Mouse (Mus musculus): ENCODE measurements at regions not wholly inside any gene's neighbourhood (a gene's known extent, or its start where the extent isn't known, plus 50 kb on each side); places are given as distances from the start of the nearest gene placed in this dataset.

DNA sequence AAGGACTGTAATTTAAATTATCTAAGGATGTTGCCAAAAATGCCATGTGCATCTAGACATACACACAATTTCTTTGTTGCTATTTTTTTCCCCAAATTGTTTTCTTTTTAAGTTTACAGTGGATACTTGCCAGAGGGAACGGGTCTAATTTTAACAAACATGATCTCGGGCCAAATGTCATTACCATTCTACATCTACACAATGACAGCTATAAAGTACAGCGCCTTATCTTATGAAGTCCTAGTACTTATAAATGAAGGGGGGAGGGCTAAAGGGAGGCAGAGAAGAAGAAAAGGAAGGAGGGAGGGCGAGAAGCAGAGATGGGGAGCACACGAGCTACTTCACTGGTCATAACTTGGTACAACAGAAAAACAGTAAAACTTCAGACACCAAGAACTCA, 89.4 kb upstream of the Paip1 start:
- Histone ChIP-seq H3K4me2 (ENCODE audit: low read length) (no peak overlapping the region), H3K4me3 (ENCODE audit: low read depth, low read length) (no peak overlapping the region), H3K27me3 (replicated peaks; ENCODE audit: control insufficient read depth, insufficient read depth, low read length) (no peaks in the 10 kb centered on the region), H3K36me3 (ENCODE audit: control insufficient read depth, insufficient read depth, low read length) (peaks cover 31% of the 10 kb centered on the region), H3K27ac (ENCODE audit: low read depth) (no peak overlapping the region), H3K9ac (ENCODE audit: low read length) (no peak overlapping the region), H3K4me1 (replicated peaks; ENCODE audit: control insufficient read depth, insufficient read depth, low read length) (no peaks in the 10 kb centered on the region), H3K9me3 (ENCODE audit: control insufficient read depth, low read length) (no peaks in the 10 kb centered on the region)
- 73% methylated on average over 5 of the region's 5 CpGs for WGBS
- no peak for DNase-seq (ENCODE audit: low spot score)
- ATAC-seq (replicated peaks; ENCODE audit: low FRiP score, low TSS enrichment, low read depth) = no peak

DNA sequence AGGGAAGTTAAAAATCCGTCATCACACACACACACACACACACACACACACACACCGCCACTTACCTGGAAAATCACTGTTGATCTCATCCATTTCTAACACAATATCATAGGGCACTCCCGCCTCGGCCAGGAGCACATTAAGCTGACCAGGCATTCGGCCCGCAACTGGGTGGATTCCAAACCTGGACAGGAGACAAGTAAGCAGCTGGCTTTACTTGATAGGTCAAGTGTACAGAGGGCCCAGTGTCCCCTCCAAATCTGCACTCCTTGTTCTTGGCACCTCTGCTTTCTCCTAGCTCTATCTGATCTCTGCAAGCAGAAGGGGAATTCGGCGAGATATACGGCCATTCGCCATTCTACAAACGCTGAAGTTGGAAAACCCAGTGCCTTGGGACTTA, 88.6 kb upstream of the Paip1 start:
- Histone ChIP-seq H3K27me3 (replicated peaks; ENCODE audit: control insufficient read depth, insufficient read depth, low read length) (no peaks in the 10 kb centered on the region), H3K27ac (ENCODE audit: low read depth) (no peak overlapping the region), H3K36me3 (ENCODE audit: control insufficient read depth, insufficient read depth, low read length) (peaks cover 31% of the 10 kb centered on the region), H3K4me2 (ENCODE audit: low read length) (no peak overlapping the region), H3K4me1 (replicated peaks; ENCODE audit: control insufficient read depth, insufficient read depth, low read length) (no peaks in the 10 kb centered on the region), H3K4me3 (ENCODE audit: low read depth, low read length) (no peak overlapping the region), H3K9me3 (ENCODE audit: control insufficient read depth, low read length) (no peaks in the 10 kb centered on the region), H3K9ac (ENCODE audit: low read length) (no peak overlapping the region)
- no peak for ATAC-seq (replicated peaks; ENCODE audit: low FRiP score, low TSS enrichment, low read depth)
- no peak for DNase-seq (ENCODE audit: low spot score)
- WGBS = 94% methylated on average over 11 of the region's 11 CpGs

DNA sequence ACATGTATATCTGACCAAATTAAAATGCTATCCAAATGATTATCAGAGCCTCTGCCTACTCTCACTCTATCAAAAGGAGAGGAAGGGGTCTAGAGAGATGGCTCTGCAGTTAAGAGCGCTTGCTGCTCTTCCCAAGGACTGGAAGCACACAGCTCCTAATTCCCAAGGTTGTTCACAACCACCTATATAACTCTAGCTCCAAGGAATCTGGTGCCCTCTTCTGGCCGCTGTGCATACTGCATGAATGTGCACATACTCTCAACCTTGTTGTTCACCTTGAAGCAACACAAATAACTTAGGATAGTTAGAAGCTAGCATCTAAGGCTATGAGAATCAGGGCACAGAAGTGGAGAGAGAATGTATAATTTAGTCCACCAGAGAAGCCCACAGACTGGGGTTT, 86.6 kb upstream of the Paip1 start:
- ATAC-seq (replicated peaks; ENCODE audit: low FRiP score, low TSS enrichment, low read depth) (no peak), DNase-seq (ENCODE audit: low spot score) (peak; percentile 79)
- H3K27ac ChIP-seq (ENCODE audit: low read depth) = no peak overlapping the region
- H3K9ac ChIP-seq (ENCODE audit: low read length) = no peak overlapping the region
- H3K36me3 ChIP-seq (ENCODE audit: control insufficient read depth, insufficient read depth, low read length) = peaks cover 14% of the 10 kb centered on the region
- 35% methylated on average over 2 of the region's 2 CpGs for WGBS
- H3K4me1 ChIP-seq (replicated peaks; ENCODE audit: control insufficient read depth, insufficient read depth, low read length) = no peaks in the 10 kb centered on the region
- no peaks in the 10 kb centered on the region for H3K9me3 ChIP-seq (ENCODE audit: control insufficient read depth, low read length)
- no peaks in the 10 kb centered on the region for H3K27me3 ChIP-seq (replicated peaks; ENCODE audit: control insufficient read depth, insufficient read depth, low read length)
- no peak overlapping the region for H3K4me3 ChIP-seq (ENCODE audit: low read depth, low read length)
- H3K4me2 ChIP-seq (ENCODE audit: low read length) = no peak overlapping the region

DNA sequence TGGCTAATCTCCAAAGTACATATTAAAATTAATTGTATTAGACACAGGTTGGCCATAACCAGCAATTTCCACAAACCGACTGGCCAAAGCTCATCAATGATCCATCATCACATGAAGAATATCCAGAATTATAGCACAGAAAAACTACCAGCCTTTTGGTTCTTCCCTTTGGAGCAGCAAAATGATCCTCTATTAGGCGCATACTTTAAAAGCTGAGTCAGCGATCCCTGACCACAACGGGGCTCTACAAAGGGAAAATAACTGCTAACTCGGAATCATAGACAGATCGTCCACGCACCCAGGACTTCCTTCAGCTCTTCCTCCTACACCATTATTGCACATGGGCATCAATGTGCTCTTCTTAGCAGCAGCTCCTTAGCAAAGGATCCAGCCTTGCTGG, 85.6 kb upstream of the Paip1 start:
- Histone ChIP-seq H3K4me1 (replicated peaks; ENCODE audit: control insufficient read depth, insufficient read depth, low read length) (no peaks in the 10 kb centered on the region), H3K9ac (ENCODE audit: low read length) (no peak overlapping the region), H3K27ac (ENCODE audit: low read depth) (no peak overlapping the region), H3K4me3 (ENCODE audit: low read depth, low read length) (no peak overlapping the region), H3K36me3 (ENCODE audit: control insufficient read depth, insufficient read depth, low read length) (peaks cover 10% of the 10 kb centered on the region), H3K4me2 (ENCODE audit: low read length) (no peak overlapping the region), H3K9me3 (ENCODE audit: control insufficient read depth, low read length) (no peaks in the 10 kb centered on the region), H3K27me3 (replicated peaks; ENCODE audit: control insufficient read depth, insufficient read depth, low read length) (no peaks in the 10 kb centered on the region)
- ATAC-seq (replicated peaks; ENCODE audit: low FRiP score, low TSS enrichment, low read depth) (no peak), DNase-seq (ENCODE audit: low spot score) (no peak)
- WGBS = 96% methylated on average over 7 of the region's 7 CpGs

DNA sequence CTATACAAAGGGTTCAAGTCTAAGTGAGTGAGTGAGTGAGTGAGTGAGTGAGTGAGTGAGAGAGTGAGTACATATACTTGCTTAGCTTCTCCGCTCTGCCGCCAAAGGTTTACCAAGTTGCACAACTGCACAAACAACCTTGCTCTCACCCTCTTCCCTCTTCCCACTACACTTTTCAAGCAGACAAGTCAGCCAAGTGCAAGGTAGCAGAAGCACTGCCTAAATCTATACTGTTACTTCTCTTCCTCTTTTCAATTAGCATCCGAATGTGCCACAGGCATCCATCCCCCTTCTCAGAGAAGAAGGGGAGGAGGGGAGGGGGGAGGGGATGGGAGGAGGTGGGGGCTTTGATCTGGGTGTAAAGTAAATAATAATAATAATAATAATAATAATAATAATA, 80.4 kb upstream of the Paip1 start:
- WGBS = 95% methylated on average over 3 of the region's 3 CpGs
- no peaks in the 10 kb centered on the region for H3K27me3 ChIP-seq (replicated peaks; ENCODE audit: control insufficient read depth, insufficient read depth, low read length)
- H3K27ac ChIP-seq (ENCODE audit: low read depth) = no peak overlapping the region
- no peak for ATAC-seq (replicated peaks; ENCODE audit: low FRiP score, low TSS enrichment, low read depth)
- no peaks in the 10 kb centered on the region for H3K4me1 ChIP-seq (replicated peaks; ENCODE audit: control insufficient read depth, insufficient read depth, low read length)
- no peak overlapping the region for H3K9ac ChIP-seq (ENCODE audit: low read length)
- no peak overlapping the region for H3K4me2 ChIP-seq (ENCODE audit: low read length)
- H3K9me3 ChIP-seq (ENCODE audit: control insufficient read depth, low read length) = no peaks in the 10 kb centered on the region
- no peak overlapping the region for H3K4me3 ChIP-seq (ENCODE audit: low read depth, low read length)
- peaks cover 9% of the 10 kb centered on the region for H3K36me3 ChIP-seq (ENCODE audit: control insufficient read depth, insufficient read depth, low read length)
- DNase-seq (ENCODE audit: low spot score) = no peak

DNA sequence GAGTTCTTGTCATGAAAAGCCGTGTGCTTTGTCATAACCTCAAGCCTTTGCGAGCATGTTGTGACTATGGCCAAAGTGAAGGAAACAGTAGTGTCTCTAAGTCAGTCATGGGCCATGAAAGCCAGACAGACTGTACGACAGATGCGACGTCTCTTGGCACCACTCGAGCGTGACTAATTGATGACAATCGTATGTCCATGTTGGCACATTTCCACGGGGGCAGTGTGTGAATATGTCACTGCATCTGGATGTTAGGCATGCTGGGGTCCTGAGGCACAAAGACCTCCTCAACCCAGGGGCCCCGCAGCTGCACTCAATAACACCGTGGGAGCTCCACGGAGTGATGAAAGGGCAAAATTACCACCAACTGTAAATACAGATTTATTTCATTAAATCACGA, 77.1 kb upstream of the Paip1 start:
- Histone ChIP-seq H3K4me2 (ENCODE audit: low read length) (no peak overlapping the region), H3K36me3 (ENCODE audit: control insufficient read depth, insufficient read depth, low read length) (peaks cover 42% of the 10 kb centered on the region), H3K4me3 (ENCODE audit: low read depth, low read length) (no peak overlapping the region), H3K9ac (ENCODE audit: low read length) (no peak overlapping the region), H3K27me3 (replicated peaks; ENCODE audit: control insufficient read depth, insufficient read depth, low read length) (no peaks in the 10 kb centered on the region), H3K4me1 (replicated peaks; ENCODE audit: control insufficient read depth, insufficient read depth, low read length) (no peaks in the 10 kb centered on the region), H3K9me3 (ENCODE audit: control insufficient read depth, low read length) (no peaks in the 10 kb centered on the region), H3K27ac (ENCODE audit: low read depth) (no peak overlapping the region)
- WGBS = 79% methylated on average over 13 of the region's 13 CpGs
- no peak for ATAC-seq (replicated peaks; ENCODE audit: low FRiP score, low TSS enrichment, low read depth)
- DNase-seq (ENCODE audit: low spot score) = no peak

DNA sequence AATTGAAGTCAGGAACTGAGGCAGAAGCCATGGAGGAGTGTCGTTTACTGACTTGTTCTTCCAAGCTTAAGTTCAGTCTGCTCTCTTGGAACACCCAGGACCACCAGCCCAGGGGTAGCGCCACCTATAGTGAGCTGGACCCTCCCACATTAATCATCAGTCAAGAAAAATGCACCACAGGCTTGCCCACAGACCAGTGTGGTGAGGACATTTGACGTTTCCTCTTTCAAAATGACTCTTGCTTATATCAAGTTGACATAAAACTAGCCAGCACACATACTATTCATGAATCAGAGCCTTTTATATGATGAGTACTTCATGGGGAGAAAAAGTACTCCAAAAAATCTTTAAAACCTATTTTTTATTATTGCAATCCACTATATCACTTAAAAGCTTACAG, 69.7 kb upstream of the Paip1 start:
- no peak for DNase-seq (ENCODE audit: low spot score)
- Histone ChIP-seq H3K27me3 (replicated peaks; ENCODE audit: control insufficient read depth, insufficient read depth, low read length) (no peaks in the 10 kb centered on the region), H3K9me3 (ENCODE audit: control insufficient read depth, low read length) (no peaks in the 10 kb centered on the region), H3K36me3 (ENCODE audit: control insufficient read depth, insufficient read depth, low read length) (peaks cover 64% of the 10 kb centered on the region), H3K9ac (ENCODE audit: low read length) (no peak overlapping the region), H3K27ac (ENCODE audit: low read depth) (no peak overlapping the region), H3K4me2 (ENCODE audit: low read length) (no peak overlapping the region), H3K4me1 (replicated peaks; ENCODE audit: control insufficient read depth, insufficient read depth, low read length) (no peaks in the 10 kb centered on the region), H3K4me3 (ENCODE audit: low read depth, low read length) (no peak overlapping the region)
- WGBS = 64% methylated on average over 3 of the region's 3 CpGs
- no peak for ATAC-seq (replicated peaks; ENCODE audit: low FRiP score, low TSS enrichment, low read depth)

DNA sequence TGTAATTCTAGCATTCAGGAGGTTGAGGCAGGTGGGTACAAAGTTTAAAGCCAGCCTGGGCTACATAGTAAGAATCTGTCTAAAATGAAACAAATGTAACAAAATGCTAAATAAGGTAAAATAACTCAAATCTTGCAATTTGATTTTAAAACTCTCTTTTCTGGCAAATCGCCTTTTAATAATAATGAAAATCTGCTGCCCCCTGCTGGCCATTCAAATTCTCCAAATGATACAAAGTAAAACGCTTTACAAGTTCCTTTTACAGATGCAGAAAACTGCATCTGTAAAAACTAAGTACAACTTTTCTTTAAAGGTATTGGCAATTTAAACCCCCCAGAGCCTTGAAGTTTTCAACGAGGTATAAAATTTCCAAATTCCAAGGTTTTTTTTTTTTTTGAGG, 65.0 kb upstream of the Paip1 start:
- DNase-seq (ENCODE audit: low spot score) (peak; percentile 74), ATAC-seq (replicated peaks; ENCODE audit: low FRiP score, low TSS enrichment, low read depth) (no peak)
- H3K27me3 ChIP-seq (replicated peaks; ENCODE audit: control insufficient read depth, insufficient read depth, low read length) = no peaks in the 10 kb centered on the region
- no peaks in the 10 kb centered on the region for H3K4me1 ChIP-seq (replicated peaks; ENCODE audit: control insufficient read depth, insufficient read depth, low read length)
- H3K9ac ChIP-seq (ENCODE audit: low read length) = no peak overlapping the region
- H3K36me3 ChIP-seq (ENCODE audit: control insufficient read depth, insufficient read depth, low read length) = peaks cover 56% of the 10 kb centered on the region
- no peak overlapping the region for H3K4me3 ChIP-seq (ENCODE audit: low read depth, low read length)
- H3K9me3 ChIP-seq (ENCODE audit: control insufficient read depth, low read length) = no peaks in the 10 kb centered on the region
- no peak overlapping the region for H3K27ac ChIP-seq (ENCODE audit: low read depth)
- no peak overlapping the region for H3K4me2 ChIP-seq (ENCODE audit: low read length)
- 63% methylated on average over 3 of the region's 3 CpGs for WGBS

DNA sequence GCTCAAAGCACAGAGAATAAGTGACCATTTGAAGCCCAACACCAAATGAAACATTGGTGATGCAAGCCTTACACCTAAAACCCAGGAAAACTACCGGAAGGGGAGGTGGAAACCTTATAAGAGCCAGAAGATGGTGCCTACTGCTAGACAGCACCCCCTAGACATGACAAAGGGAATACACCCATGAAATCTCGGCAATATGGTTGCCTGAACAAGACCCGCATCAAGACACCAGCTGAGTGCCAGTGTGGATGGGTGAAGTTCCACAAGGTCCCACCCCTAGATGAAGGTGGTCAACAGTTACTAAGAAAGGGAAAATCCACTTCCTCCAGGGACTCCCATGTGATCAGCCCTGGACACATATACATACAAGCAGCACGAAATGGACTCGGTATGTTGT, 64.2 kb upstream of the Paip1 start:
- WGBS = 86% methylated on average over 5 of the region's 5 CpGs
- ATAC-seq (replicated peaks; ENCODE audit: low FRiP score, low TSS enrichment, low read depth) = no peak; the same call in 1 of the 2 replicates
- Histone ChIP-seq H3K9me3 (ENCODE audit: control insufficient read depth, low read length) (no peaks in the 10 kb centered on the region), H3K27me3 (replicated peaks; ENCODE audit: control insufficient read depth, insufficient read depth, low read length) (no peaks in the 10 kb centered on the region), H3K36me3 (ENCODE audit: control insufficient read depth, insufficient read depth, low read length) (peaks cover 62% of the 10 kb centered on the region), H3K4me2 (ENCODE audit: low read length) (no peak overlapping the region), H3K4me1 (replicated peaks; ENCODE audit: control insufficient read depth, insufficient read depth, low read length) (no peaks in the 10 kb centered on the region), H3K9ac (ENCODE audit: low read length) (no peak overlapping the region), H3K4me3 (ENCODE audit: low read depth, low read length) (no peak overlapping the region), H3K27ac (ENCODE audit: low read depth) (no peak overlapping the region)
- no peak for DNase-seq (ENCODE audit: low spot score)

All from intestine, embryonic 14.5 days (tissue).